Mouse (Mus musculus) hindbrain, embryonic 10.5 days (tissue): Measurements from ENCODE around the gene Prr5l. TPM values are rescaled to one million over a fixed set of nuclear protein-coding genes. Genes with fewer than 3 reads are reported as not detected.

Experiments used
- DNase-seq: peaks from one replicate; pipeline ENCODE4 v3.0.0-alpha.2; 2017; ENCODE audit warnings: low spot score
- H3K27ac ChIP-seq: fragments of 300-500 bp; sonication (generic); 2 replicates; pipeline ENCODE4 v1.5.1; 2016; ENCODE audit warnings: mild to moderate bottlenecking, moderate library complexity
- H3K27me3 ChIP-seq: fragments of 300-500 bp; sonication (generic); 2 replicates; pipeline ENCODE4 v1.6.1; 2016; ENCODE audit warnings: mild to moderate bottlenecking; ENCODE audit not compliant: poor library complexity, insufficient read depth, severe bottlenecking
- H3K36me3 ChIP-seq: fragments of 300-500 bp; sonication (generic); 2 replicates; pipeline ENCODE4 v1.6.1; 2016; ENCODE audit warnings: mild to moderate bottlenecking, moderate library complexity
- H3K4me1 ChIP-seq: fragments of 300-500 bp; sonication (generic); replicated peaks from 2 replicates; pipeline ENCODE4 v1.6.1; 2016; ENCODE audit warnings: mild to moderate bottlenecking
- H3K4me3 ChIP-seq: fragments of 300-500 bp; sonication (generic); 2 replicates; pipeline ENCODE4 v1.5.1; 2016; ENCODE audit warnings: mild to moderate bottlenecking, moderate library complexity
- H3K9me3 ChIP-seq: fragments of 300-500 bp; sonication (generic); 2 replicates; pipeline ENCODE4 v1.6.1; 2016; ENCODE audit warnings: mild to moderate bottlenecking, moderate library complexity
- WGBS: fragments of 180-500 bp; shearing (Covaris S2); methylation state at CpG from one replicate; pipeline ENCODE4 v1.1.7; 2016; 5-methylcytosine and 5-hydroxymethylcytosine counted together
- polyA plus RNA-seq: library from polyadenylated mRNA; unstranded; fragments of >200 nt; fragmentation: Nextera tagmentation; extraction: Ambion mirVana; gene quantifications from 2 replicates; pipeline ENCODE4 v1.2.1, GENCODE M21; 2016

The Prr5l gene
- polyA plus RNA-seq, 1 experiment from 2014 or later, result 17.8 TPM

GRCm38 (mm10) chr2:101811925-101812324 lies 70.9 kb downstream of the Prr5l start:
- WGBS, result 83% methylated on average over 3 of the region's 3 CpGs
- Histone ChIP-seq H3K4me1 (peaks cover 7% of the 10 kb centered on the region; the same call in 1 of the 2 replicates), H3K27ac (no peak overlapping the region), H3K36me3 (no peaks in the 10 kb centered on the region), H3K27me3 (no peaks in the 10 kb centered on the region), H3K9me3 (no peaks in the 10 kb centered on the region), H3K4me3 (no peak overlapping the region)
- DNase-seq, result no peak

DNA sequence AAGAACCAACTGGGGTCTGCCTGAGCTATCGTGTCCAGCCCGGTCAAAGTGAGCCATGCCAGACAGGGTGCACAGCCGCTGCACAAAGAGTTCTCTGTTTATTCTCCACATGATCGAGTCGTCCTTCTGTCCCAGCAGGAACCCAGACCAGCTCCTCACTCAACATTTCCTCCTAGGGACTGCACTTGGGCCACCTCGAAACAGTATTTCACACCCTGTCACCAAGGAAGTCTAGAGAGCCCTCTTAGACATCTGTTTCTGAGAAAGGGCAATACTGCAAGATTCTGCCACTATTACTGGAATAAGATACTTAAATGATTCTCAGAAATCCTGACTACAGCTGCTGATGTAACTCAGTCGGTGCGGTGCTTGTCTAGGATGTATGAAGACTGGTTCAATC lies 72.1 kb downstream of the Prr5l start:
- DNase-seq, result no peak
- Histone ChIP-seq H3K4me1 (peaks cover 7% of the 10 kb centered on the region; the same call in 1 of the 2 replicates), H3K27me3 (no peaks in the 10 kb centered on the region), H3K9me3 (no peaks in the 10 kb centered on the region), H3K36me3 (no peaks in the 10 kb centered on the region), H3K27ac (no peak overlapping the region), H3K4me3 (no peak overlapping the region)
- 67% methylated on average over 8 of the region's 8 CpGs for WGBS

DNA sequence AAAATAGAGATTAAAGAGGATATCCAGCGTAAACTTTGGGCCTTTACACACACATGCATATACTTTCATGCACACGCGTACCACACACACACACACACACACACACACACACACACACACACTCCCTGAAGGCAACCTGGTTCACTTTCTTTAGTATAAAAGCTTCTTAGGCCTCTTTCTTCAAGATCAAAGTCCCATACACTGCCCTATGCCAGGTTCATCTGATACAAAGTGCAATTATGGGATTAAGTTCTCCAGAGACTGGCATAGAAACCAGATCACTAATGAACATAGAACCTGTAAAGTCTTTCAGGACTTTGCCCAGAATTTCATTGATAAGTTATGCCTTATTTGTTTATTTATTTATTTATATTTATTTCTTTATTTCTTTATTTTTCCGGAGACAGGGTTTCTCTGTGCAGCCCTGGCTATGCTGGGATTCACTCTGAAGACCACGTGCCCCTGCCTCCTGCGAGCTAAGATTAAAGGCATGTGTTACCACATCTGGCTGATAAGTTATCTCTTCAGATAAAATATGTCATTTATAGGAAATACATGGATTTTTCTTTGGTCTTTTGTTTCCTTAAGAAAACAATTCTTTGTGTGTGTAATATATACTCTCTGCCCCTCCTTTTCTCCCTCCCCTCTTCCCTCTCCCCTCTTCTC lies 73.1 kb downstream of the Prr5l start:
- H3K27me3 ChIP-seq, result no peaks in the 10 kb centered on the region
- no peak overlapping the region for H3K27ac ChIP-seq
- 94% methylated on average over 6 of the region's 6 CpGs for WGBS
- peaks cover 7% of the 10 kb centered on the region; the same call in 1 of the 2 replicates for H3K4me1 ChIP-seq
- no peak for DNase-seq
- H3K4me3 ChIP-seq, result no peak overlapping the region
- no peaks in the 10 kb centered on the region for H3K36me3 ChIP-seq
- no peaks in the 10 kb centered on the region for H3K9me3 ChIP-seq

- no peak overlapping the region for H3K27ac ChIP-seq
- no peaks in the 10 kb centered on the region for H3K27me3 ChIP-seq
- DNase-seq, result no peak
- peaks cover 7% of the 10 kb centered on the region; the same call in 1 of the 2 replicates for H3K4me1 ChIP-seq
- 75% methylated on average over 5 of the region's 5 CpGs for WGBS
- no peaks in the 10 kb centered on the region for H3K36me3 ChIP-seq
- H3K9me3 ChIP-seq, result no peaks in the 10 kb centered on the region
- H3K4me3 ChIP-seq, result no peak overlapping the region
Measured at GRCm38 (mm10) chr2:101807756-101808155, 75.1 kb downstream of the Prr5l start.

DNA sequence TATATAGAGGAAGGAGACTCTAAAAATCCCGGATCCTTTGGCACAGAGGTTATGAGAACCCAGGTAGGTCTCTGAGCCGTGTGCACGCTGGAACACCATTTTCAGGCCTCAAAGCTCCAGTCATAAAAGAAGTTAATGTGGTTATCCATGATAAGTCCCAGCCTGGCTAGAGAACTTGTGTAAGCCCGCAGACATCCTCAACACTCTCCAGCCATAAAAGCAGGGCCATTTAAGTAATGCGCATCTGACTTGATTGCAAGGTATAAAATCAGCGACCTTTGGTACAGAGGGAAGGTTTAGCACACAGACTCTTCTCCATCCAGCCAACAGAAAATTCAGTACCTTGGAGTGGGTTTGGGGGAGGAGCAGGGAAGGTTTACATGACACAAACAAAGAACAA lies 80.6 kb downstream of the Prr5l start:
- Histone ChIP-seq H3K27me3 (peaks cover 8% of the 10 kb centered on the region; the same call in 1 of the 2 replicates), H3K36me3 (no peaks in the 10 kb centered on the region), H3K4me3 (no peak overlapping the region), H3K9me3 (no peaks in the 10 kb centered on the region), H3K27ac (no peak overlapping the region), H3K4me1 (peaks cover 12% of the 10 kb centered on the region)
- DNase-seq, result no peak
- 91% methylated on average over 6 of the region's 6 CpGs for WGBS

- Histone ChIP-seq H3K4me3 (peak overlapping the region; percentile 74), H3K4me1 (peaks cover 27% of the 10 kb centered on the region), H3K27ac (peak overlapping the region; percentile 88), H3K9me3 (no peaks in the 10 kb centered on the region), H3K36me3 (0 out of 2 replicates have a peak, but pooled peaks cover 9% of the 10 kb centered on the region), H3K27me3 (peaks cover 20% of the 10 kb centered on the region; the same call in 1 of the 2 replicates)
- no peak for DNase-seq
- 1% methylated on average over 19 of the region's 19 CpGs for WGBS
Measured at GRCm38 (mm10) chr2:101797901-101798250, 85.0 kb downstream of the Prr5l start.

DNA sequence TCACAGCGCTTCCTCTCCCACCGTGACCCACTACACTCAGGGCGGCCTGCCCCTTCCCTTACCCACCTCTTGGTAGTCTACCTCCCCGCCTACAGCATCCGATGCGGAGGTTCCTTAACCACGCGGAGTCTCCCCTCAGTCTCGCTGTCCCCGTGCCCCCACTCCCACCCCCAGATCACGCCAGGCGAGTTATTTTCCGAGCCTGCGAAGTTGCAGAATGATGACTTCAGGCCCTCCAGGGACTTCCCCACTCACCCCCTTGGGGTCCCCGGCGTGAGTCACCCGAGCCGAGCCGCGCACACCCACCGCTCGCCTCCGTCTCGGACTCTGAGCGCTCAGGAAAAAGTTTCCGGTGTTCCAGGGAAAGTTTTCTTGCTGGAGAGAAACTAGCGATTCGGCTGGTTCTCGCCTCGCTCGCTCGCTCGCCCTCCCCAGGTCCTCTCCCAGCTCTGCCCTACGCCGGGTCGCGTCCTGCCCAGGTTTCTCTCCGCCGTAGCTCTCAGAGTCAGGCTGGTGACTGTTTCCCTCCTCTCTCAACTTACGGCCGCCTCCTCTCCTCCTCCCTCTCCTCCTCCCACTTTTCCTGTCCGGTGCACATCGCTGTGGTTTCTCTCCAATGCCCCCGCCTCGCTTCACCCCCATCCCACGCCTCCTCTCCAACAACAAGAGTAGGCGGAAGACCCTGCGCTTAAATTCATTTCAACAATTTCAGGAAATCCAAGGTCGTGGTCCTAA lies 85.5 kb downstream of the Prr5l start:
- WGBS, result under 1% methylated on average over 49 of the region's 49 CpGs
- 0 out of 2 replicates have a peak, but pooled peaks cover 9% of the 10 kb centered on the region for H3K36me3 ChIP-seq
- no peaks in the 10 kb centered on the region for H3K9me3 ChIP-seq
- H3K27me3 ChIP-seq, result peaks cover 20% of the 10 kb centered on the region; the same call in 1 of the 2 replicates
- peak; percentile 76 for DNase-seq
- peak overlapping the region; percentile 74 for H3K4me3 ChIP-seq
- peak overlapping the region; percentile 88 for H3K27ac ChIP-seq
- peaks cover 27% of the 10 kb centered on the region for H3K4me1 ChIP-seq

DNA sequence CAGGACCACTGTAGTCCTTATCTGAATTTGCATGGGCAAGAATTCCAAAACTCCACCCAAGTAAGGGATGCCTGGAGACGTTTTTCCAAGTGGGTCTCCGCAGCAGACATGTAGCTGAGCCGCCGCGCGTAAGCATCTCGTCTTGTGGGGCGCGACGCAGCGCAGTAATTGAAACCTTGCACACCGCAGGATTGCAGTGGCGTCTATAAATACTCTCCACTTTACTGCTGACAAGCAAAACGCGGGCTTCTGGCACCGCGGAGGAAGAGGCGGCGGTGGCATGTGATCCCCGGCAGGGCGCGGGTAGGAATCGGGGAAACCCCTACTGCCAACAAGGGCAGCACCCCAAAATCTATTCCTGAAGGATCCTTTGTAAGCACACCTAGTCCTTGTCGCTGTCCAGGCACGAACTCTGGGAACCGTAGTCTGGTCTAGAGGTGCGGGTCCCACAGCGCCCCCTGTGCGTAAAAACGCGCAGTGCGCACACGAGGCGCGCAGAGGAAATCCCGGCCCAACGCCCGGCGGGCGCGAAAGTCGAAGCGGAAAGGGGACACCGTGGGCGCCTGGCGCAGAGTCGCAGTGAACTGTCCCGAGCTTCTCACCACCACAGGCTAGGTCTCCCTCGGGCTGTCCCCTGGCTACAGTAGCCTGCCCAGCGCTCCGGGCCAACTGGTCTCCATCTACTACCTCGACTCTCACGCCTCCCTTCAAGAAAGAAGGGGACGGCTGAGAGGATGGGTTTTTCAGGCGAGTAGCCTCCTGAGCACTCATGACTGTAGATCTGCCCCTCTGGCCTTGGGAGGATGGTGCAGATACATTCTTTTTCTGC lies 86.3 kb downstream of the Prr5l start:
- Histone ChIP-seq H3K4me1 (peaks cover 27% of the 10 kb centered on the region), H3K4me3 (peak overlapping the region; percentile 74), H3K9me3 (no peaks in the 10 kb centered on the region), H3K27ac (peak overlapping the region; percentile 88), H3K36me3 (peaks cover 12% of the 10 kb centered on the region; the same call in 1 of the 2 replicates), H3K27me3 (peaks cover 20% of the 10 kb centered on the region; the same call in 1 of the 2 replicates)
- WGBS, result 2% methylated on average over 55 of the region's 55 CpGs
- peak; percentile 91 for DNase-seq

DNA sequence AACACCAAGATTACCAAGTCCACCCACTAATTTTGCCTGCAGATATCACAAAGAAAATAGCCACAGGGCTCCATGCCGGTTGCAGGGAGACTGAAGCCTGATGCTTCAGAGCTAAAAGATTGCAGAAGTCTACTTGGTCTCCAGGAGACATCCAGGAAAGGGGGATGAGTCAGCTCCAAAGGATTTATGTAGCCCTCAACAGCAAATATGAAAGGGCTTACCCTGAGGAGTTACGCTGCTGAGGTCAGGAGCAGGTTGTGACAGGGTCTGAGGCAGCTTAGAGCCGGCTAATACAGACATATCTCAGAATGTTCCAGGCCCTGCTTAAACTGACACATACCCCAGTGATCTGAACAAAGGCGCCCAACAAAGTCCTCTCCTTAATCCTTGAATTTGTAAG lies 90.7 kb downstream of the Prr5l start:
- H3K36me3 ChIP-seq, result peaks cover 14% of the 10 kb centered on the region; the same call in 1 of the 2 replicates
- H3K9me3 ChIP-seq, result no peaks in the 10 kb centered on the region
- 80% methylated on average over 4 of the region's 4 CpGs for WGBS
- DNase-seq, result no peak
- H3K27ac ChIP-seq, result no peak overlapping the region
- H3K4me1 ChIP-seq, result peaks cover 14% of the 10 kb centered on the region
- H3K4me3 ChIP-seq, result no peak overlapping the region
- H3K27me3 ChIP-seq, result peaks cover 12% of the 10 kb centered on the region; the same call in 1 of the 2 replicates

DNA sequence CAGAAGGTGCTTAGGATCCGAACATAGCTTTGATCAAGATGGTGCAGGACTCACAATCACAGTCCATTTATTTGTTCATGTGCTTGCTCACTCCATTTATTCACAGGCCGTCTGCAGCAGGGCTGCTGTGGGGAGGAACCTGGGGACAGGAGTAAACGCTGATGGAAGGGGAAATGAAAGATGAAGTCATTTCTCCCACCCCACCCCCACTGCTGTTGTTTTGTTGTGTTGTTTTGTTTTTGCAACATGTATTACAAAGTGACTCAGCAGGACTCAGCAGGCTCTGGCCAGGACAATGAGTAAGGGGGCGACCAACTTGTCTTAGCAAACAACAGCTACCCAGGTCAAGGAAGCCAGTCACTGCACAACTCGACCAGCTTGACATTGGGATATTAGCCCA lies 99.6 kb downstream of the Prr5l start:
- H3K27ac ChIP-seq, result no peak overlapping the region
- H3K4me1 ChIP-seq, result no peaks in the 10 kb centered on the region; the same call in none of the 2 replicates
- 46% methylated on average over 5 of the region's 5 CpGs for WGBS
- H3K4me3 ChIP-seq, result no peak overlapping the region
- H3K27me3 ChIP-seq, result no peaks in the 10 kb centered on the region
- no peak for DNase-seq
- no peaks in the 10 kb centered on the region for H3K9me3 ChIP-seq
- H3K36me3 ChIP-seq, result no peaks in the 10 kb centered on the region

GRCm38 (mm10) chr2:101781357-101781777 lies 101.5 kb downstream of the Prr5l start:
- DNase-seq, result no peak
- H3K9me3 ChIP-seq, result no peaks in the 10 kb centered on the region
- no peaks in the 10 kb centered on the region for H3K36me3 ChIP-seq
- no peak overlapping the region for H3K4me3 ChIP-seq
- no peak overlapping the region; the same call in none of the 2 replicates for H3K27ac ChIP-seq
- H3K27me3 ChIP-seq, result no peaks in the 10 kb centered on the region
- 75% methylated on average over 4 of the region's 4 CpGs for WGBS
- no peaks in the 10 kb centered on the region; the same call in none of the 2 replicates for H3K4me1 ChIP-seq

DNA sequence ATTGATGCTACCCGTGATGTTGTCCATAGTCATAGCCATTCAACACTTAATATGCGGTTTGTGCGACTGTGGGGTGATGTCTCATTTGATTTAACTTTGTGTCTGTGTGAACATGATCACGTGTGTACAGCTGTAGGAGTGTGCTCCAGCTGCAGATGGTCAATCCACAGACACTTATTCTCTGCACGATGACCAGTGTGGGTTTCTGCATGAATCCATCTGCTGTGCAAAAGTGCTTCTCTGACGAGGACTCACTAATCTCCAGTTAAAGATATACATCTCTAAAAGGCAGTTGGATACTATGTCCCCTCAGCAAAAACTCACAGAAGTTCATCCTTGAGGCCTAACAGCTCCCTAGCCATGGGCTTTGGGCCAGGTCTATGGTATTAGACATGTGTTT lies 104.7 kb downstream of the Prr5l start:
- no peaks in the 10 kb centered on the region; the same call in 1 of the 2 replicates for H3K4me1 ChIP-seq
- no peaks in the 10 kb centered on the region for H3K9me3 ChIP-seq
- DNase-seq, result no peak
- no peak overlapping the region for H3K27ac ChIP-seq
- no peaks in the 10 kb centered on the region for H3K27me3 ChIP-seq
- 95% methylated on average over 6 of the region's 6 CpGs for WGBS
- H3K4me3 ChIP-seq, result no peak overlapping the region
- H3K36me3 ChIP-seq, result no peaks in the 10 kb centered on the region
